Mouse (Mus musculus): ENCODE measurements around the gene Fam126b.
"Not testable (repeated sequence)": the region's sequence is repeated elsewhere in the genome, so short reads cannot be mapped to it uniquely, and the experiment has no call there.

Fam126b gene

GRCm38 (mm10) chr1:58586171-58586997 is at the start of gene Fam126b, which contains the start of gene Ndufb3:
Gene Fam126b (minus strand): TSS chr1:58586323.
Gene Ndufb3 (plus strand): TSS chr1:58586384.
- in situ Hi-C loops (cut with MboI; ENCODE audit: low sequenced_read_pairs) = no loop called here

DNA sequence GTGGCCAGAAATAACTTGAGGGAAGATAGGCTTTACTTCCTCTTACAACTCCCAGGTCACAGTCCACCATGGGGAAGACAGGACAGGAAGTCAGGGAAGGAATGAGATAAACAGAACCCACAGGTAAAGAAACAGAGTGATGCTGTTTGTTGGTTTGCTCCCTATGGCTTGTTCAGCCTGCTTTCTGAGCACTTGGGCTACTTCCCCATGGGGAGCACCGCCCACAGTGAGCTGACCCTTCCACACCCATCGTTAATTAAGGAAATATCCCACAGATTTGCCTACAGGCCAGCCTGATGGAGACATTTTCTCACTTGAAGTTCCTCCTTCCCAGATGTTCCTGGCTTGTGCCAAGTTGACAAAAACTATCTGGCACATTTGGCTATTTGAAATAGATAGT is 42.7 kb upstream of the Fam126b start:
- in situ Hi-C loops (cut with MboI; ENCODE audit: low sequenced_read_pairs) = not testable (repeated sequence)

- in situ Hi-C loops (cut with MboI; ENCODE audit: low sequenced_read_pairs) = no loop called here
Measured at GRCm38 (mm10) chr1:58621996-58622748, 36.0 kb upstream of the Fam126b start.

DNA sequence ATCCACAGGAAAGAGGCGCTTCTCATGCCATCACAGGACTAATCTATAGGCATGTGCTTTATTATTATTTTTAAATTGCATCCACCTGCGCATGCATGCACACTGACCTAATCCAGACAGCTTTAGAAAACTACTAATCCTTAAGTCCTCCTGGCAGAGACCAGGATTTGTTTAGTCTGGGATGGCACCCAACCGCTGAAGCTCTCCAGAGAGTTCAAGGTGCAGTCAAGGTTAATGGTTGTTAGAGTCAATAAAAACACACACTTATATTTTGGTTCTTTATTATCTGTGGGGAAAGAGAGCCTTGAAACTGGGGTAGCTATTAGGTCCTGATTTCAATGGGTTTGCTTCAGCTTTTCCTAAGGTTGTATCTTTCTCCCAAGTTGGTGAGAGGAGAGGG is 35.1 kb upstream of the Fam126b start:
- in situ Hi-C loops (cut with MboI; ENCODE audit: low sequenced_read_pairs) = no loop called here

DNA sequence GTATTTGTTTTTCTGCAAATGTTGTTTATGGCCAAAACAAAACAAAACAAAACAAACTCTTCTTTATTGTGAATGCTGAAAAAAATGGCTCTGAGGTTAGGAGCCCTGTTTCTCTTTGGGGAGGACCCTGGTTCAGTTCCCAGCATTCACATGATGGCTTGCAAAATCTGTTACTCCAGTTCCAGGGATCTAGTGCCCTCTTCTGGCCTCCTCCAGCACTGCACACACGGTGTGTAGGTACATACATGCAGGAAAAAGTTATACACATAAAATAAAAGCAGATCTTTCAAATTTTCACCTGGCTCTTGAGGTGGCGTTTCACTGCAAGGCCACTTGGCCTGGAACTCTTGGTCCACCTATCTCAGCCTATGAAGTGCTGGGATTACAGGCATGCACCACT is 32.6 kb upstream of the Fam126b start:
- in situ Hi-C loops (cut with MboI; ENCODE audit: low sequenced_read_pairs) = no loop called here

DNA sequence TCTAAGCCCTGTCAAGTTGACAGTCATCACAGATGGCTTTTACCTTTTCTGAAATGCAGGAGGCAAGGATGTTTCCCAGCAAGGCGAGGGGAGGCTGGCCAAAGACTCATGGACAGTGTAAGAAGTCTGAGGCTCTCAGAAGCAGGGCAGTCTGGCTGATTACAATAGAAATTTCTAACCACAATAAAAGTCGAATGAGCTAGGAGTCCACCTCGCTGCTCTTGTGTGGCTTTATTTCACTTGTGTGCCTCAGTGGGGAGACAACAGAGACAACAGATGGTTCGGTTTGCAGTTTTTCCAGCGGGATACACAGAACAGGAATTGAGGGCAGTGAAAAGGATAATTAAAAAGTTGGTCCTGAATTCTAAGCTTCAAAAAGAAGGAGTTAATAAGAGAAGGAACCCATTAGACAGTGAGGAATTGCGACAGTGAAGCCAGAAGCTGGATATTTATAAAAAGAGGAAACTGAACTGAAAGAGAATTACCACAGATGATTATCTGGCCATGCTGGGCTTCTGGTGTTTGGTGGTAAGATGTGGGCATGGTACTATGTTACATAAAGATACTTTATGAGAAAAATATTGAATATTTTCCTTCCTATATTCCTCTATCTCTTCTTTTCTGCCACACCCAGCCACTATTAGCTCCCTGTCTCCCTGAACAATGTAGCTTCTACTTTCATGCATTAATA is 32.0 kb upstream of the Fam126b start:
- in situ Hi-C loops (cut with MboI; ENCODE audit: low sequenced_read_pairs) = no loop called here

DNA sequence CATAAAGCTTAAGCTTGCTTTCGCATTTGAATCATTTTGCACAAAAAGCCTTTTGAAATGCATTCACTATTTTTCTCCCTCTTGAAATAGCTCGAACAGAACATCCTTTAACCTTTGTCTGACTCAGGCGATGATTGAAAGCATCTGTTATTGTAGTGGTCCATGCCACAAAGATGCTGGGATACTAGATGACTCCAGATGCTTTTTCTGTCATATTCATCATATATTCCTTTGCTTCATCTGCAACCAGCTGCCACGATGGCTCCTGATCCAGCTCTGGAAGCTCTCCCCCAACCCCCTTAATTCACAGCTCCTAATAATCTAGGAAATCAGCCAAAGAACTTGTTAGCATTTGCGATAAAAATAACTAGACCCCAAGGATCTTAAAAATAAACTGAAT is 31.0 kb upstream of the Fam126b start:
- in situ Hi-C loops (cut with MboI; ENCODE audit: low sequenced_read_pairs) = no loop called here

DNA sequence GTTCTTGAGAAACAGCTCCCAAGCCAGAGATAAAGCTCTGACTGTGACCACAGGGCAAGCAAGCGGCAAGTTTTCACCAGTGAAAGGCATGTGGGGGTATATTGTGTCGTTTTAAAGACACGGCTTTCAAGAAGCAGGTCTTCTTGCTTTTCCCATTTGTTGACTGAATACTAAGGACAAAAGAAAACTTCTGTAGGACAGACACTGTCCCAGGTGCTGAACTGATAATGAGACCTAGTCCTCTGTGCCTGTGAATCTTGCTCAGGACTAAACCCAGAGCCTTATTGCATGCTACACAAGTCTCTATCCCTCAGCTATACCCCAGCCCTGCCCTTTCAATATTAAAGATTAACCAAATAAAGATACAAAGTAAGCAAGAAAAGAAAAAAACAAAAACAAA is 30.1 kb upstream of the Fam126b start:
- in situ Hi-C loops (cut with MboI; ENCODE audit: low sequenced_read_pairs) = no loop called here

DNA sequence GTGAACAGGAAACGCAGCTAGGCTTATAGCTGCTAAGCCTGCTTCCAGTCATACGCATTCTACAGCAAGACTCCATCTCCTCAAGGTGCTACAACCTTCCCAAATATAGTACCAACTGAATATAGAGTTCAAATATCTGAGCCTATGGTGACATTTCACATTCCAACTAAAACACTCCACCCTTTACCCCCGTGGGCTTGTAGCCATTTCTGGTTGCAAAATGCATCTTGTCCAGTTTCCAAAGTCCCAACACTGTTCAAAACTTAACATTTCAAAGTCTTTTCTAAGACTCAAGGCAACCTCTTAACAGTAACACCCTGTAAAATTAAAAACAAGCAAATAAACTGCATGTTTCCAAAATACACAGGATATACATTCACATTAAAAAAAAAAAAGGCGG is 29.0 kb upstream of the Fam126b start:
- in situ Hi-C loops (cut with MboI; ENCODE audit: low sequenced_read_pairs) = no loop called here

GRCm38 (mm10) chr1:58614424-58614823 is 28.3 kb upstream of the Fam126b start:
- in situ Hi-C loops (cut with MboI; ENCODE audit: low sequenced_read_pairs) = no loop called here

- in situ Hi-C loops (cut with MboI; ENCODE audit: low sequenced_read_pairs) = no loop called here
Measured at GRCm38 (mm10) chr1:58613786-58614185, 27.7 kb upstream of the Fam126b start.

GRCm38 (mm10) chr1:58610611-58611010 is 24.5 kb upstream of the Fam126b start:
- in situ Hi-C loops (cut with MboI; ENCODE audit: low sequenced_read_pairs) = no loop called here

GRCm38 (mm10) chr1:58610166-58610565 is 24.0 kb upstream of the Fam126b start:
- in situ Hi-C loops (cut with MboI; ENCODE audit: low sequenced_read_pairs) = no loop called here

DNA sequence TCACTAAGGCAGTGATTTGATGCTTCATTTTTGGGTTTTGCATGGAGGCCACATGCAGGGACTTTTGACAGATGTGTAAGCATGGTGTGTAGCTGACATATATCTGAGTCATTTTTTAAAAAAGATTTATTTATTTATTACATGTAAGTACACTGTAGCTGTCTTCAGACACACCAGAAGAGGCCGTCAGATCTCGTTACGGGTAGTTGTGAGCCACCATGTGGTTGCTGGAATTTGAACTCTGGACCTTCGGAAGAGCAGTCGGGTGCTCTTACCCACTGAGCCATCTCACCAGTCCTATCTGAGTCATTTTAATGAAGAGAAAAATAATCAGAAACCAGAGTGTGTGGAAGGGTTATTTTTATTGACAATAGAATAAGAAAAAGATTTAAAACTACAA is 23.5 kb upstream of the Fam126b start:
- in situ Hi-C loops (cut with MboI; ENCODE audit: low sequenced_read_pairs) = not testable (repeated sequence)

DNA sequence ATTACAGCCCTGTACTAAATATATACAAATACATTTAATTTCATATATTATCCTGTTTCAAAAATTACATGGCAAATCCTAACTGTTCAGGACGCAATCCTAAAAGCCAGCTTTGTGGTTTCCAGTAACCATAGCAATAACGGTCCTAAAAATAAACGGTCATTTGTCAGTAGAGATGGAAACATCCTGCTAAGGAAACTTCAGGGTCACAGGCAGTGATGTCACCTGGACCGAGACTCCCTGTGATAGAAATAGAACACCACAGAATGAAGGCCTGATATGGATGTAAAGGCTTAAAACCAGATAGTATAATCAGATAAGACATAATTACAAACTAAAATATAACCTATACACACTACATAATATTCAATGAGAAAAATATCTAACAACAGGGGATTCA is 17.6 kb upstream of the Fam126b start:
- in situ Hi-C loops (cut with MboI; ENCODE audit: low sequenced_read_pairs) = no loop called here

- in situ Hi-C loops (cut with MboI; ENCODE audit: low sequenced_read_pairs) = no loop called here
Measured at GRCm38 (mm10) chr1:58602681-58603080, 16.6 kb upstream of the Fam126b start.

DNA sequence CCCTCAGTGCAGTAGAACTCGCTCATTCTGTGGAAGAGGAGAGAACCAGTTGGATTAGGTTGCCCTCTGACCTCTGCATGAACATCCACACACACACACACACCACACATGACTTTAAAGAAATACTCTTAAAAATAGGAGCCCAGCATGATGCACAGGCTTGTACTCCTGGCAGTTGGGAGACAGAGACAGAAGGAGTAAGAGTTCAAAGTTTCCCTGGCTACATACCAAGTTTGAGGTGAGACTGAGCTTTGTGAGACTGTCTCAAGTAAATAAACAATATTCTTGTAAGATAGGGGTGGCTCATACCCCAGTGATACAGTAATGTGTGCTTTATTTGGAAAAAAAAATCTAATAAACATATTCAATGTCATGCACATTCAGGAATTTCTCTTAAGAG is 1.4 kb upstream of the Fam126b start:
- in situ Hi-C loops (cut with MboI; ENCODE audit: low sequenced_read_pairs) = no loop called here

- in situ Hi-C loops (cut with MboI; ENCODE audit: low sequenced_read_pairs) = no loop called here
Measured at GRCm38 (mm10) chr1:58585373-58586170, 551 bp downstream of the Fam126b start.

GRCm38 (mm10) chr1:58584271-58584670 is 1.9 kb downstream of the Fam126b start:
- in situ Hi-C loops (cut with MboI; ENCODE audit: low sequenced_read_pairs) = no loop called here

GRCm38 (mm10) chr1:58582611-58583010 is 3.5 kb downstream of the Fam126b start:
- in situ Hi-C loops (cut with MboI; ENCODE audit: low sequenced_read_pairs) = no loop called here

DNA sequence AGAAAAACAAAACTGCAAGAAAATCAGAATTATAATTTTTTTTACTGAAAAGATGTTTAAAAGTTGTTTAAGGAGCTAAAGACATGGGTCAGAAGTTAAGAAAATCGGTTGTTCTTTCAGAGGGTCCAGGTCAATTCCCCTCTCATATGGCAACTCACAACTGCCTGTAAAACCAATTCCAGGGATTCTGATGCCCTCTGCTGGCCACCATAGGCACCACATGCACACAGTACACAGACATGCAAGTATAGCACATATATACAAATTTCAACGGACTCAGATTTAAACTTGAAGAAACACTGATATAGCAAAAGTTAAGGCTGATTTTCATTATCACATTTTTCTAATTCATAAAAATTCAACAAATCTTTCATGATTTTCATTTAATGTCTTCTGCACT is 6.9 kb downstream of the Fam126b start:
- in situ Hi-C loops (cut with MboI; ENCODE audit: low sequenced_read_pairs) = no loop called here
